Mouse (Mus musculus): Measurements from ENCODE around the gene Gm9639.
"Not testable (repeated sequence)": the region's sequence is repeated elsewhere in the genome, so short reads cannot be mapped to it uniquely, and the experiment has no call there.

The Gm9639 gene

DNA sequence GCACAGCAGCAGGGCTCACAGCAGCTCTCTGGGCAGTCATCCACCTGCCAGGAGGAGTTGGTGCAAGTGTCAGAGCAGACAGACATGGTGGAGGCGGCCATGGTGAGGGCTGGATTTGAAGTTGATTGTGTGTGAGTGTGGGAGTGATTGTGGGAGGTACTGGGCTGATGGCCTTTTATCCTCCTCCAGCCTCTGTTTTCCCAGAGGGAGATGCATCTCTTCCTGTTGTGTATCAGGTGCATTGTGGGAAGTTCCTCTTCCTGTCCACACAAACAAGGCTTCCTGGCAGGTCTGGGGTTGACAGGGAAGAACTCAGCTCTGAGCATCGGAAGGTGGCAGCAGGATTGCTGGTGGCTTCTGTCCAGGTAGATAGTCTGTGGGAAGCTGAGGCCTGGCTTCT lies at the start of gene Gm9639:
TSS of gene Gm9639 (minus strand) at position 101 of the 400 bp plus-strand sequence.
- in situ Hi-C loops (cut with MboI, MseI), result no loop called here

DNA sequence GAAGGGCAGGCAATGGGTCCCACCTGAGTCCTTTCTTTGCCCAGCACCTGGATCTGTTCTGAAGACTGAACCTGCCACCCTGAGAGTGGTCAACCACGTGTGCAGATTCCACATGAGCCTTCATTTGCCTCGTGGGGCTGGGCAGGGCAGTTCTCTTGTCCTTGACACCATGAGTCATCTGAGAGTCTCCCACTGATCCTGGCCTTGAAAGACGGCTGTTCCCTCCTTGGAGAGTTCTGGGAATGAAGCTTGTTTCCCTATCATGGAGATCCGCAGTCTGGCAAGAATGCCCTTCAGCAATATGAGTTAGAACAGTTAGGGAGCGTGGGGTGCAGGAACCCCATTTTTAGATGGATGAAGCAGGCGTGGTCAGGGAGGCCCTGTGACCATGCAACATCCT lies 44.1 kb upstream of the Gm9639 start:
- in situ Hi-C loops (cut with MboI, MseI), result loop anchor here in 1 of 2 experiments (25.0 kb wide), 1 partner anchor 1073 kb away; the partner anchor contains the start of gene Olfr1354

DNA sequence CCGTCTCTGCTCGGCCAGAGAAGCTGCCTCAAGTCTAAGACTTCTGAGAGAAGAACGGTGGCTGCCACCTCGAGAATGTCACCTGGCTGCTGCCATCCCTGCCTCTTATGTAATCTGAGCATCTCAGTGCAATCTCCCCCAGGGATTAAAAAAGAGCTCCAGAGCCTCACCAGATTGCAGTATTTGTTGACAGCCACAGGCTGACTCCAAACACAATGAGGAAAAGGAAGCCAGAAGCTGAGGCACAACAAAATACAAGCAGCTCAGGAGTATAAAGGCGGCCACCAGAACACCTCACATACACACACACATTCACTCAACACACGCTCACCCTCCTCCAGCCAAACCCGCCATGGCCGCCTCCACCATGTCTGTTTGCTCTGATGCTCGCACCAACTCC lies 40.8 kb upstream of the Gm9639 start, which contains the start of gene Krtap10-10:
TSS of gene Krtap10-10 (plus strand) at position 301 of the 400 bp plus-strand sequence.
- in situ Hi-C loops (cut with MboI, MseI), result loop anchor here in 1 of 2 experiments (25.0 kb wide), 1 partner anchor 1077 kb away; the partner anchor contains the start of gene Olfr1354

DNA sequence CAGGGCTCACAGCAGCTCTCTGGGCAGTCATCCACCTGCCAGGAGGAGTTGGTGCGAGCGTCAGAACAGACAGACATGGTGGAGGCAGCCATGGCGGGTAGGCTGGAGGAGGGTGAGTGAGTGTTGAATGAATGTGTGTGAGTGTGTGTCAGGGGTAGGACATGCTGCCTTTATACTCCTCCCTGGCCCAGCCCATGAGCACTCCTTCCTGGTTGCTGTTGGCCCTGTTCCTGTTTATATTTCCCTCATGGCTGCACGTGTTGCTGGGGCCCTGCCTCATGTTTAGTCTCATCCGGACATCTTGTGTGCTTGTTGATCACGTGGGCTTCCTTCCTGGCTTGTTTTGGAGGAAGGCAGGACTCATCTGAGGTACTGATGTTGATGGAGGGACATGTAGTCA lies 32.1 kb upstream of the Gm9639 start, which contains the start of gene Krtap10-4:
TSS of gene Krtap10-4 (minus strand) at position 145 of the 400 bp plus-strand sequence.
- in situ Hi-C loops (cut with MboI, MseI), result loop anchor here in 1 of 2 experiments (25.0 kb wide), 1 partner anchor 1085 kb away; the partner anchor contains the start of gene Olfr1354

DNA sequence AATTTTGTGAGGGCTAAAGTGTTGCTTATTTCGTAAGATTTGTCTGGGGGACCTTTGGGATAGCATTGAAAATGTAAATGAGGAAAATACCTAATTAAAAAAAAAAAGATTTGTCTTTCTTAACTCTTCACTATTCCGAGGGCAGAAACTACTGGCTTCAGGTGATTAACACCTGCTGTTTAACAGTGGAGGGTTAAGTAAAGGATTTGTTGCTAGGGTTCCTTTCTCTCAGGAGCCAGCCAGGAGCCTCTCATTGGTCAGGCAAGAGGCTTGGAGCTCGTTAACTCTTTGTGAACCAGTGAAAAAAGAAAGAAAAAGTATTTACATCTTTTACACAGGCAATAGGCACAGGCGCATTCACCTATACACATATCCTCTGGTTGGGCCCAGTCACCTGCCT lies 24.3 kb upstream of the Gm9639 start:
- in situ Hi-C loops (cut with MboI, MseI), result no loop called here

DNA sequence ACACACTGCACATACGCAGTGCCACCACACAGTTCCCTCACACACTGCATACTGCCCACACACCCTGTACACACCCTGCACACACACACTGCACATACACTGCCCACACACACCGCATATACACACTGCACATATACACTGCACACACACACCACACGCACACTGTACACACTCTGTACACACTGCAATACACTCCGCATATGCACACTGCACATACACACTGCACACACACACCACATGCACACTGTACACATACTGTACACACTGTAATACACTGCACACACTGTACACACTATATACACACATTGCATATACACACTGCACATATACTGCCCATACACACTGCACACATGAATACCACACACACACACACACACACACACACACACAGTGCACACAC lies 23.6 kb upstream of the Gm9639 start:
- in situ Hi-C loops (cut with MboI, MseI), result no loop called here

DNA sequence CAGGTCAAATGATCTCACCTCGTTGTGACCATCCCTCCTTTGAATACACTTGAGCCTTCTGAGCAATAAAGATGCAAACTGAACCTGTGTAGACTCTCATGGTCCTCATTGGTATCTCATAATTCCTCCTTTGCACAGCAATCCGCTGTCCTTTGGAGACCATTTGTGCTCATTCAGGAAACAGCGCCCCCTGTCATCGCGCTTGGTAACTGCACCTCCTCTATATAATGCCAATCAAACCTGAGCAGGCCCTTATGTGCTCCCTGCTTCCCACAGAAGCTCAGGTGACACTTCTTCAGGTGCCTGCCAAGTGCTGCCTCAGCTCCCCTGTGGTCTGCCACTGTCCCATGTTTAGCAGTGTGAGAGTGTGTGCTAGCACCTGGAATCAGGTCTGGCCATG lies 20.6 kb upstream of the Gm9639 start:
- in situ Hi-C loops (cut with MboI, MseI), result no loop called here

DNA sequence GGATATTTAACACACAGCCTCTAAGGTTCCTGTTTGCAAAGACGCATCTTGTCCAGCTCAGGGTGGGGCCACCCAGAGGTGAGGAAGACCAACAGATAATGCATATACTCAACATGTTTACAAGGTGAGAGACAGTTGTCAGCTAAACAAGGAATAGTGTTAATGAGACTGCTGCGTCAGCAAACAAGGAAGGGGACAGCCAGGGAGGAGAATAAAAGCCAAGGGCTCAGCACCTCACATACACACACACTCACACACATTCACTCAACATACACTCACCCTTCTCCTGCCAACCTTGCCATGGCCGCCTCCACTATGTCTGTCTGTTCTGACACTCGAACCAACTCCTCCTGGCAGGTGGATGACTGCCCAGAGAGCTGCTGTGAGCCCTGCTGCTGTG lies 19.5 kb upstream of the Gm9639 start, which contains the start of gene Gm2696:
TSS of gene Gm2696 (plus strand) at position 301 of the 400 bp plus-strand sequence.
- in situ Hi-C loops (cut with MboI, MseI), result no loop called here

DNA sequence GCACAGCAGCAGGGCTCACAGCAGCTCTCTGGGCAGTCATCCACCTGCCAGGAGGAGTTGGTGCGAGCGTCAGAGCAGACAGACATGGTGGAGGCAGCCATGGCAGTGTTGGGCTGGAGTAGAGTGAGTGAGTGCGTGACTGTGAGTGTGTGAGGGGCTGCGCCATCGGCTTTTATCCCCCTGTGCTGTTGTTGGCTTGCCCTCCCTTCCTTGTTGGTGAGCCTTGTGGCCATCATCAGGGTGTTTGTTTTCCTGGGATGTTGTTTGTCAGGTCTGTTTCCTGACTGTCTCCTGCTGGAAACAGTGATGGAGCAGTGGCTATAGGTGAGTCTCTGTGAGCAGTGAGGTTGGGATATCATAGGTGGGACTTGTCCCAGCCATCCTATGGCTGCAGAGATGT lies 16.9 kb upstream of the Gm9639 start, which contains the start of gene Gm9507:
TSS of gene Gm9507 (minus strand) at position 101 of the 400 bp plus-strand sequence.
- in situ Hi-C loops (cut with MboI, MseI), result no loop called here

DNA sequence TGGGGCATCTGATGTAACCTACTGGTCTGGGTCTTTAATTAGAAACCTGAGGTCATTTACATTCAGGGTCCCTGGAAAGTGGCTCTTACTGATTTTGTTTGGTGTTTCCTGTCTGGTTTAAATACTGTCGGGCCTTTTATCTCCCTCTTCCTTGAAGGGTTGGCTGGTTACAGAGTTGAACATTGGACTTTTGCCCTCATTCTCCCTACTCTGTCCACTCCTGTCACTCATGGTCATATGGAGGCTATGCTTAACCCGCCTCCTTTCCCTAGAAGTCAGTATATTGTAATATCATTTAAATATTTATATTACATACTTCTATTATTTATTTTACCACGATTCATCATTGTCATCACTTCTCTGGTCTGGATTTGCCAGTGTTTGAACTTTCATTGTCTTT lies 9.2 kb upstream of the Gm9639 start:
- in situ Hi-C loops (cut with MboI, MseI), result no loop called here

DNA sequence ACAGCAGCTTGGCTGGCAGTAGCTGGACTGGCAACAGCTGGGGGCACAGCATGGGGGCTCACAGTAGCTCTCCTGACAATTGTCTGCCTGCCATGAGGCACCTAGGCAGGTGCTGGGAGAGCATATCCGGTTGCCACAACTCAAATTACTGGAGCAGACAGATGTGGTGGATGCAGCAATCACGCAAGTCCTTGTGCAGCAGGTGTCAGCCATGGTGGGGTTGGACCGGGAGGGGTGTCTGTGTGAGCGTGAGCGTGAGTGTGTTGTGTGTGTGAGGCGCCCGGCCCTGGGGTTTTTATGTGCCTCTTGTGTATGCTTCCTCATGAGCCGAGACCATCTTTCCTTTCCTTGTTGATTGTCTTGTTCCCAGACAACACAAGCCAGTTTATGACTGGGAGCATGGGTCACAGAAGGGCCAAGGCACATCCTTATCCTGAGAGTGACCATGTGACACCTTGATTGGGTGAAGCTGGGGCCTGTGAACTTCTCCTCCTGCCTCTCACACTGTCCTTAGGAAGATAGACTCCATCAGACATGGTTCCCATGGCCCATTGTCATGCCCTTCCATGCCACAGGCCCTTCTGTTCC lies 4.1 kb upstream of the Gm9639 start, which contains the start of gene Gm19668:
TSS of gene Gm19668 (minus strand) at position 213 of the 588 bp plus-strand sequence.
- in situ Hi-C loops (cut with MboI, MseI), result no loop called here

DNA sequence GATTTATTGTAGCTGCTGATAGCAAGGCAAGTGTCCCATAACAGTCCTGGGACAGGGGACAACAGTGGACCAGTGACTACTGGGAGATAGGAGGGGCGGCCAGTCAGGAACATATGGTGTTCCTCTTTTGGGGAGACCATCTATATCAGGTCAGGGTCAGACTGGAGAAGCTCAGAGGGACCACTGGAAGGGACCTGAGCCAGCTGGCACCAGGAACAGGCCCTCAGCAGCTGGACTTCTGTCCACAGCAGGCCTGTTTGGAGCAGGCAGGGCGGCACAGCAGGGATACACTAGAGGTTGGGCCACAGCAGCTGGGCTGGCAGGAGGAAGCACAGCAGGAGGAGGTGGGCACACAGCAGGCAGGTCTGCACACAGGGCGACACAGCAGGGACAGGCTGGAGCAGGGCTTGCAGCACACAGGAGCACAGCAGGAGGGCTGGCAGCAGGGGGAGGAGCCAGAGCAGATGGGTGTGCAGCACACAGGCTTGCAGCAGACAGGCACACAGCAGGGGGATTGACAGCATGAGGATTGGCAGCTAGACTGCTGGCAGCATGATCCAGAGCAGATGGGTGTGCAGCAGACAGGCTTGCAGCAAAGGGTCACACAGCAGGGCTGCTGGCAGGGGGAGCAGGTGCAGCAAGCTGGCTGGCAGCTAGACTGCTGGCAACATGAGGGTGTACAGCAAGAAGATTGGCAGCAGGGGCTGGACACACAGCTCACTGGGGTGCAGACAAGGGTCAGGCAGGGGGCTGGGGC lies 3.5 kb upstream of the Gm9639 start:
- in situ Hi-C loops (cut with MboI, MseI), result not testable (repeated sequence)

DNA sequence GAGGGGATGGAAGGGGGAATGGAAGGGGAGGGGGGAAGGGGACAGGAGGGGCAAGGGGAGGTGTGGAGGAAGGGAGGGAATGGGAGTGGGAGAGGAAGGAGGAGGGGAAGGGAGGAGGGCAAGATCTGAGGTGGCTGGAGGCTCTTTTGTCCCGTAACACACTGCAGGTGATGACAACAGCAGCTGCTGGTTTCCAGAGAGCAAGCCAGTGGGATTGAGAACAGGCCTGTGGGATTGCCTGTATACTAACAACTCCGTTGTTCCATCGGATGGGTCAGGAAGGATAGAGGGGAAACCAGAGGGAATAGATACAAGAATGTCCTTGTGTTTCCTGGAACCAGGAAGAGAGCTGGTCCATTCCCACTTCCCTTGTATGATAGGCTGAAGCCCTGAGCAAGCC lies 2.8 kb upstream of the Gm9639 start:
- in situ Hi-C loops (cut with MboI, MseI), result no loop called here

DNA sequence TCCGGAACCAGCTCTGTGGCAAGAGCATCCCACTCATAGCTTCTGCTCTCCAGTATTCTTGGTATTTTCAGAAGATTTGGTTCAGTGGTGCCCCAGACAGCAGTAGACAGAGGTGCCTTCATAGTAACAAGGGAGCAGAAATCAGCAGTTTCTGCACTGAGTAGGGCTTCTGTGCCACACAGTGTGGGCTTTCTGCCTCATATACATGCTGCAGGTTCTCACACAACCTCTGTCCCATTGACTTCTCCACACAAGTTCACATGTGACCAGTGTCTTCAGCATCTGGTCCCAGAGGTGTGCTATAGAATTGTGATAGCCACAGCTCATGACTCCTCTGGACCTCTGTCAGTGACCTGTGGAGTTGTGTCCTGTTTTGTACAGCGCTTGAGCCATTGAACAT lies 6.3 kb downstream of the Gm9639 start:
- in situ Hi-C loops (cut with MboI, MseI), result no loop called here

DNA sequence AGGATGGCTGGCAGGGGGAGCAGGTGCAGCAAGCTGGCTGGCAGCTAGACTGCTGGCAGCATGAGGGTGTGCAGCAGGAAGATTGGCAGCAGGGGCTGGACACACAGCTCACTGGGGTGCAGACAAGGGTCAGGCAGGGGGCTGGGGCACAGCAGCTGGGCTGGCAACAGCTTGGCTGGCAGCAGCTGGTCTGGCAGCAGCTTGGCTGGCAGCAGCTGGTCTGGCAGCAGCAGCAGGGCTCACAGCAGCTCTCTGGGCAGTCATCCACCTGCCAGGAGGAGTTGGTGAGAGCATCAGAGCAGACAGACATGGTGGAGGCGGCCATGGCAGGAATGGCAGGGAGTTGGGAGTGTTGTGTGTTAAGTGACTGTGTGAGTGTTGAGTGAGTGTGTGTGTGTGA lies 7.0 kb downstream of the Gm9639 start, which contains the start of gene Gm7137:
TSS of gene Gm7137 (minus strand) at position 325 of the 400 bp plus-strand sequence.
- in situ Hi-C loops (cut with MboI, MseI), result not testable (repeated sequence)

DNA sequence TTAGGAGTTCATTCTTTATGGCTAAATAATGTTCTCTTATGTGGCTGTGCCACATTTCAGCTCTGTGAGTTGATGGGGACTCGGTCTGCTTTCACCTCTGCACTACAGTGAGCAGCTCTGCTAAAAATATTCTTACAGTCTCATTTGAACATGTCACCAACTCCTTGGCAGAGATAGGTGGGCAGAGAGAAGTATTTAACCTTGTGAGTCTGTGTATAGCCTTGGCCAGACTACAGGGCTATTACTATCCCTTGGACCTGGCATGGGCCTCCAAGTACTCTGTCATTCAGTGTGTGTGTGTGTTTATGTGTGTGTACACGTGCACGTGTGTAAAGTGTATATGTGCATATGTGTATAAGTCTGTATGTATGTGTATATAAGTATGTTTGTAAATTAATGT lies 11.5 kb downstream of the Gm9639 start:
- in situ Hi-C loops (cut with MboI, MseI), result not testable (repeated sequence)

DNA sequence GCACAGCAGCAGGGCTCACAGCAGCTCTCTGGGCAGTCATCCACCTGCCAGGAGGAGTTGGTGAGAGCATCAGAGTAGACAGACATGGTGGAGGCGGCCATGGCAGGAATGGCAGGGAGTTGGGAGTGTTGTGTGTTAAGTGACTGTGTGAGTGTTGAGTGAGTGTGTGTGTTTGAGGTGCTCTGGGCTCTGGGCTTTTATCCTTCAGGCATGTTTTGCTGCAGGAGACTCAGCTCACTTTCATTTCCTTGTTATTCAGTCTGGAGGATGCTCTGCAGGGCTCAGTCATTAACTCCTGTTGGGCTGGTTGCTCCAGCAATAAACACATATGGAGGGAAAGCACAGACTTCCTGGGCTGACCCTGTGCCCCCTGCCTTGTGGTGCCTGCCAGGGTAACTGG lies 12.4 kb downstream of the Gm9639 start, which contains the start of gene Gm3250:
TSS of gene Gm3250 (minus strand) at position 101 of the 400 bp plus-strand sequence.
- in situ Hi-C loops (cut with MboI, MseI), result not testable (repeated sequence)

DNA sequence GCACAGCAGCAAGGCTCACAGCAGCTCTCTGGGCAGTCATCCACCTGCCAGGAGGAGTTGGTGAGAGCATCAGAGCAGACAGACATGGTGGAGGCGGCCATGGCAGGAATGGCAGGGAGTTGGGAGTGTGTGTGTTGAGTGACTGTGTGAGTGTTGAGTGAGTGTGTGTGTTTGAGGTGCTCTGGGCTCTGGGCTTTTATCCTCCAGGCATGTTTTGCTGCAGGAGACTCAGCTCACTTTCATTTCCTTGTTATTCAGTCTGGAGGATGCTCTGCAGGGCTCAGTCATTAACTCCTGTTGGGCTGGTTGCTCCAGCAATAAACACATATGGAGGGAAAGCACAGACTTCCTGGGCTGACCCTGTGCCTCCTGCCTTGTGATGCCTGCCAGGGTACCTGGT lies 18.0 kb downstream of the Gm9639 start, which contains the start of gene Gm7138:
TSS of gene Gm7138 (minus strand) at position 101 of the 400 bp plus-strand sequence.
- in situ Hi-C loops (cut with MboI, MseI), result not testable (repeated sequence)

DNA sequence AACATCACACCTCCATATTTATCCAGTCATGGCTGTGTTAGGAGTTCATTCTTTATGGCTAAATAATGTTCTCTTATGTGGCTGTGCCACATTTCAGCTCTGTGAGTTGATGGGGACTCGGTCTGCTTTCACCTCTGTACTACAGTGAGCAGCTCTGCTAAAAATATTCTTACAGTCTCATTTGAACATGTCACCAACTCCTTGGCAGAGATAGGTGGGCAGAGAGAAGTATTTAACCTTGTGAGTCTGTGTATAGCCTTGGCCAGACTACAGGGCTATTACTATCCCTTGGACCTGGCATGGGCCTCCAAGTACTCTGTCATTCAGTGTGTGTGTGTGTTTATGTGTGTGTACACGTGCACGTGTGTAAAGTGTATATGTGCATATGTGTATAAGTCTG lies 22.7 kb downstream of the Gm9639 start:
- in situ Hi-C loops (cut with MboI, MseI), result not testable (repeated sequence)

DNA sequence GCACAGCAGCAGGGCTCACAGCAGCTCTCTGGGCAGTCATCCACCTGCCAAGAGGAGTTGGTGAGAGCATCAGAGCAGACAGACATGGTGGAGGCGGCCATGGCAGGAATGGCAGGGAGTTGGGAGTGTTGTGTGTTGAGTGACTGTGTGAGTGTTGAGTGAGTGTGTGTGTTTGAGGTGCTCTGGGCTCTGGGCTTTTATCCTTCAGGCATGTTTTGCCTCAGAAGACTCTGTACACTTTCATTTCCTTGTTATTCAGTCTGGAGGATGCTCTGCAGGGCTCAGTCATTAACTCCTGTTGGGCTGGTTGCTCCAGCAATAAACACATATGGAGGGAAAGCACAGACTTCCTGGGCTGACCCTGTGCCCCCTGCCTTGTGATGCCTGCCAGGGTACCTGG lies 23.7 kb downstream of the Gm9639 start, which contains the start of gene Gm3238:
TSS of gene Gm3238 (minus strand) at position 101 of the 400 bp plus-strand sequence.
- in situ Hi-C loops (cut with MboI, MseI), result not testable (repeated sequence)

DNA sequence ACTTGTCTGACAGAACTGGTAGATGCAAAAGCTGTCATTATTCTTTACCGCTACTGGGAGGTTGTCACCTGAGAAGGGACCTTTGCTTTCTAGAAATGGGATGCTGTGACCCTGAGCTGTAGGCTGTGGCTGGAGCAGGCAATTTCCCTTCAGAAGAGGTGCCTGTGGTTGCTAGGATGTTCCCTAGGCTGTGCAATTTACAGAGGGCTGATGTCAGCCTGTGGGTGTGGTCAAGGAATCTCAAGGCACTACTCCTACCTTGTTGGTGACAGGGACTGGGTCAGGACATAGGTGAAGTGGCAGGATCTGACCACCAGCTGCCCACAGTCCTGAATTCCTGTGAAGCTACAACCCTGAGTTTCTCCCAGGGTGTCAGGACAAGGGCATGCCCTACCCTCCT lies 25.1 kb downstream of the Gm9639 start:
- in situ Hi-C loops (cut with MboI, MseI), result no loop called here

DNA sequence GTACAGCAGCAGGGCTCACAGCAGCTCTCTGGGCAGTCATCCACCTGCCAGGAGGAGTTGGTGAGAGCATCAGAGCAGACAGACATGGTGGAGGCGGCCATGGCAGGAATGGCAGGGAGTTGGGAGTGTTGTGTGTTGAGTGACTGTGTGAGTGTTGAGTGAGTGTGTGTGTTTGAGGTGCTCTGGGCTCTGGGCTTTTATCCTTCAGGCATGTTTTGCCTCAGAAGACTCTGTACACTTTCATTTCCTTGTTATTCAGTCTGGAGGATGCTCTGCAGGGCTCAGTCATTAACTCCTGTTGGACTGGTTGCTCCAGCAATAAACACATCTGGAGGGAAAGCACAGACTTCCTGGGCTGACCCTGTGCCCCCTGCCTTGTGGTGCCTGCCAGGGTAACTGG lies 35.3 kb downstream of the Gm9639 start, which contains the start of gene Gm3233:
TSS of gene Gm3233 (minus strand) at position 101 of the 400 bp plus-strand sequence.
- in situ Hi-C loops (cut with MboI, MseI), result not testable (repeated sequence)

Data from T-helper 17 cell (primary cell).